Mouse (Mus musculus) lung, adult 2 months (tissue): ENCODE measurements around the gene T.

Experiments used
- CTCF ChIP-seq: fragments of 200-500 bp; IDR thresholded peaks from 2 replicates; pipeline ENCODE4 v1.5.1; 2011; ENCODE audit warnings: mild to moderate bottlenecking, low read length, control low read depth; ENCODE audit not compliant: insufficient read depth
- POLR2A ChIP-seq: fragments of 200-500 bp; IDR thresholded peaks from 2 replicates; pipeline ENCODE4 v1.6.1; 2011; ENCODE audit warnings: low read depth, mild to moderate bottlenecking, control low read depth, low read length, borderline replicate concordance; ENCODE audit errors: extremely low read depth

GRCm38 (mm10) chr17:8433121-8433977 is 874 bp upstream of the T start:
- TF ChIP-seq CTCF (no peak), POLR2A (no peak)
